Mouse (Mus musculus): ENCODE data around the gene Syk.
A peak's percentile ranks its signal among the peaks of the same experiment; 100 is the strongest.

The Syk gene

GRCm38 (mm10) chr13:52651383-52652252 is 68.6 kb downstream of the Syk start:
- DNase-seq (ENCODE audit: low read depth) = peak; percentile 84

GRCm38 (mm10) chr13:52652253-52652628 is 69.3 kb downstream of the Syk start:
- no peak for DNase-seq (ENCODE audit: low read depth)

GRCm38 (mm10) chr13:52654081-52654829 is 71.3 kb downstream of the Syk start:
- no peak for DNase-seq (ENCODE audit: low read depth)

- DNase-seq (ENCODE audit: low read depth) = no peak
Observed at GRCm38 (mm10) chr13:52654830-52655308, 71.9 kb downstream of the Syk start.

- DNase-seq (ENCODE audit: low read depth) = no peak
Observed at GRCm38 (mm10) chr13:52657966-52658365, 75.0 kb downstream of the Syk start.

GRCm38 (mm10) chr13:52658477-52658876 is 75.5 kb downstream of the Syk start:
- peak; percentile 79 for DNase-seq (ENCODE audit: low read depth)

- peak; percentile 55 for DNase-seq (ENCODE audit: low read depth)
Observed at GRCm38 (mm10) chr13:52659171-52659665, 76.2 kb downstream of the Syk start.

- DNase-seq (ENCODE audit: low read depth) = peak; percentile 43
Observed at GRCm38 (mm10) chr13:52669889-52670288, 86.9 kb downstream of the Syk start.

GRCm38 (mm10) chr13:52673272-52673671 is 90.3 kb downstream of the Syk start:
- peak; percentile 85 for DNase-seq (ENCODE audit: low read depth)

GRCm38 (mm10) chr13:52673856-52674255 is 90.9 kb downstream of the Syk start:
- DNase-seq (ENCODE audit: low read depth) = peak; percentile 71

GRCm38 (mm10) chr13:52674839-52675238 is 91.9 kb downstream of the Syk start:
- peak; percentile 44 for DNase-seq (ENCODE audit: low read depth)

- DNase-seq (ENCODE audit: low read depth) = no peak
Observed at GRCm38 (mm10) chr13:52675526-52676294, 92.7 kb downstream of the Syk start.

GRCm38 (mm10) chr13:52676671-52677445 is 93.9 kb downstream of the Syk start:
- no peak for DNase-seq (ENCODE audit: low read depth)

- no peak for DNase-seq (ENCODE audit: low read depth)
Observed at GRCm38 (mm10) chr13:52679906-52680305, 96.9 kb downstream of the Syk start.

GRCm38 (mm10) chr13:52682107-52682506 is 99.1 kb downstream of the Syk start:
- DNase-seq (ENCODE audit: low read depth) = no peak

GRCm38 (mm10) chr13:52690425-52690824 is 107.5 kb downstream of the Syk start:
- DNase-seq (ENCODE audit: low read depth) = peak; percentile 98

GRCm38 (mm10) chr13:52692311-52692710 is 109.3 kb downstream of the Syk start:
- peak; percentile 82 for DNase-seq (ENCODE audit: low read depth)

GRCm38 (mm10) chr13:52694857-52695256 is 111.9 kb downstream of the Syk start:
- no peak for DNase-seq (ENCODE audit: low read depth)

Measured in 416B (cell line).